Mouse (Mus musculus) natural killer cell, adult 2 months (primary cell): ENCODE measurements around the gene Aanat.

ENCODE experiments used
- DNase-seq, 2 experiments: peaks; one replicate each; pipeline ENCODE4 v3.0.0; 2022; ENCODE audit warnings: low spot score in 2 of 2

Aanat gene

DNA sequence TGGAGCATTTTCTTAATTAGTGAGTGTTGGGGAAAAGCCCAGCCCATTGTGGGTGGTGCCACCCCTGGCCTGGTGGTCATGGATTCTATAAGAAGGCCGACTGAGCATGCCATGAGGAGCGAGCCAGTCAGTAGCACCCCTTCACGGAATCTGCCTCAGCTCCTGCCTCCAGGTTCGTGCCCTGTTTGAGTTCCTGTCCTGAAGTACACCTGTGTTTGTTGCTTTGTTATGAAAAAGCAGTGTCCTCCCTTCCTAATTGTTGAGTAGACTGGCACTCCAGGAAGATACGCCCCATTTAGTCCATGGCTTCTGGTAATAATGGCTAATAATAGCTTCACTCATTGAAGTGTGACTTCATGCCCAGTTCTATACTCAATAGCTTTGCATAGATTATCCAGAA, at the start of gene Aanat:
Aanat (plus strand) TSS at position 123 of the 400 bp plus-strand sequence.
- no peak for DNase-seq

DNA sequence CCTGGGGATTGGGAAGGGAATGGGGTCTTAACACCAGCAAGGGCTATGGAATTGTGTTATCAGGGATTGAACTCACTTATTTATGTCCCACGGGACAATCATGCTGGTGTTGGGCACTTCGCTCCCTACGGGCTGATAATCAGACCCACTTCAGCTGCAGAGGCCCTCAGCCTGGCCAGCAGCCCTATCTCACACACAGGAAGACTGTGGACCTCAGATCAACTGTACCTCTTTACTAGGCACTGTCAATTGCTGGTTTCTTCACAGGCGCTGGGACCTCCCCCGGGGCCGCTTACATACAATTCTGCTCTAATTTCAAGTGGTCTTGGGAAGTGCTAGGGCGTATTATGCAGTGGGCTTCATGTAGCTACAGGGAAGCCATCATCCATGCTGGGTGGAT, 49.5 kb upstream of the Aanat start:
- DNase-seq, result no peak

DNA sequence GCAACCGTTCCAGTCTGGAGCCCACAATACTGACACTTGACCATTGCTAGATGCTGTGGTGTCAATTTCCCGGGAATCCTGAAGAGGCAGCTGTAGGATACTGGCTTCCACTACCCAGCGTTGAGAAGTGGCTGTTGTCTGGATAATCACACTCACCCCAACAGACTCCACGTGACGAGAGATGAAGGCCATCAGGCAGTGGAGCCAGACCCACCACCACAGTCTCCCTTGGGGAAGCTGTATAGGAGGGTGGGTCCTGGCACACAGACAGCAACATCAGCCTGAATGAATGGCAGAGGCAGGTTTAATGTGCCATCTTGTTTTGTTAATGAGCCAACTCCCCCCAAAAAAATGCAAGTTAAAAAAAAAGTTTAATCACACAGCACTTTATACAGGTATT, 48.8 kb upstream of the Aanat start:
- DNase-seq, result no peak

DNA sequence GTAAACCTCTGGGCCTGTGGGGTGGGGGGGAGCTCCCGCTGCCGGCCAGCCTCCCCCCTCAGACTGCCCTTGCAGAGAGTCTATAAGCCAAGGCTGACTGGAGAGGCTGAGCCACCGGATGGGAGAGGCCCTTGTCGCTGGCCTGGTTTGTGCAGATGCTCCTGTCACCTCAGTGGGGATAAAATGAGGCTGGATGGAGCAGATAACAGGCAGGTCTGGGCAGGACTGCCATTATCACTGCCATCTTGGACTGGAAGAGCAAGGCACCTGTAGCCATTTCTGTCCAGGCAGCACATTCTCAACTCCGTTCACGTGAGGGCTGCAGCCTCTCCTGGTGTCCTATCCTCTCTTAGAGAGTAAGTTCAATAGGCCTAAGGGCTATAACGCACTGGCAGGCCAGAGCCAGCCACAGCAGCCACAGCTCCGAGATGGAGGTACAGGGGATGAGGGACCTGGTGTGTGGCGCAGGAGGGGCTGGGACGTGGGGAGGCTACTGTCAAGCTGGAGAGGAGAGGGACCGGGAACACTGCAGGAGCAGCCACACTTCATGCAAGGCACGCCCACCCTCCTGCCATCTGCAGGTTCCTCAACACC, 48.0 kb upstream of the Aanat start:
- DNase-seq, result no peak

DNA sequence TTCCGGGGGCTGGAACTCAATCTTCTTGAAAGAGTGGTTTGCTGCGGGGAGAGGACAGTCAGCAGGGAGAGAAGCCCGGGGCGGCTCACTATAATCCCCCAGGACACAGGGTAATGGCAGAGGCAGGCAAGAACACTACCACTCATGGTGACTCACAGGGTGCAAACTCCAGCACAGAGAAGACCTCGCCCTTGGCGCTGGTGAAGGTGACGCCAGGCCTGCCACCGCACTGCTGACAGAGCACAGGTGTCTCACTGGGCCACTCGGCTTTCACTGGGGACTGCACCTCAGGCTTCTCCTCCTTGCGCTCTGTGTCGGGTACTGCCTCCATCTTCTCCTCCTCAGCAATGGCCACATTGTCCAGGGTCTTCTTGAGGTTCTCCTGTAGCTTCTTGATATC, 45.0 kb upstream of the Aanat start:
- no peak for DNase-seq

DNA sequence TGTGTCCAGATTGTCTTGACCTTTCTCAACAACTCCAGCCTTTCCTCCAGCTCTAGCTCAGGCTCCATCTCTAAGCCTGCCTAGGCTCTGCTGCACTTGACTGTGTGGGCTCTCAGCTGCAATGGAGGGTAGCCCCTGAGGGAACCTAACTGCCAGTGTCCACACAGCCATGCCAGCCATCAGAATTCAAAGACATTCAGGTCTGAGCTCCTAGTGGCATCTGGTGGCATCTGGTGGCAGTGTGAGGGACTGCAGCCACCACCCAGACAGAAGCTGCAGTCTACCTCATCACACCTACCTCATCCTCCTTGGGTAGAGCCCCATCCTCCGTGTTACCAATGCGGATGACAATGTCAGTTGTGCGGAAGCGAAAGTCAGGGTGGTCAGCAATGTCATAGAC, 43.1 kb upstream of the Aanat start:
- peak in 1 of 2 experiments; percentile 16 for DNase-seq

DNA sequence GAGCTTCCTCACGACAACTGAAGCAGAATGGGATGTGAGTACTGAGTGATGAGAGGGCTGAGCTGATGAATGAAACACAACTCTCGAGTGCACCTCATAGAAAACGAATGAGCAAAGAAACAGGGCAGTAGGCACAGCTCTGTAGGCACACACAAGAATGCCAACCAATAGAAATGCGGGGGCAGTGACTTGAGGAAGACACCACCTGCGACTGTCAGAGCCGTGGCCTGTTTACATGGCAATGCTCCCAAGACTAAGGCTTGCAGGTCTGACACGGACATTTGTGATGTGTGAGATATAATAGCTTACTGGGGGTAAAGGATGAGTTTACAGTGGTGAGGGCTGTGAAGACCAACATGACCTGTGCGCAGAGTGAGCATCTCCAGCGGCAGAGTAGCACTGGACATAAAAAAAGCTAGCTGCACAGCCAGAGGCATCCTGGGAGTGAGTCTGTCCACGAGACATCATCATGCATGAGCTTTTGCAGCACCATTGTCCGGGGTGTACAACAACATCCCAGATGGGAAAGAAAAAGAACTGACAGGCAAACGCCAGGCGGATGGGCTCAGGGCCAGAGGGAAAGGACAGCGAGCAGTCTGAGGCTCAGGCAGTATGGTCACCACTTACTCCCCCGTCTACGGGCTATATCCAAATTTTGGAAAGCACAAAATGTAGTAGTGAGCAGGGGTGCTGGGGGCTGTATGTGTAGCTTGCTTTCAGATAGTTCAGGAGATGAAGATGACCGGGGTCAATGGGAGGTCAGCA, 38.8 kb upstream of the Aanat start:
- no peak for DNase-seq

DNA sequence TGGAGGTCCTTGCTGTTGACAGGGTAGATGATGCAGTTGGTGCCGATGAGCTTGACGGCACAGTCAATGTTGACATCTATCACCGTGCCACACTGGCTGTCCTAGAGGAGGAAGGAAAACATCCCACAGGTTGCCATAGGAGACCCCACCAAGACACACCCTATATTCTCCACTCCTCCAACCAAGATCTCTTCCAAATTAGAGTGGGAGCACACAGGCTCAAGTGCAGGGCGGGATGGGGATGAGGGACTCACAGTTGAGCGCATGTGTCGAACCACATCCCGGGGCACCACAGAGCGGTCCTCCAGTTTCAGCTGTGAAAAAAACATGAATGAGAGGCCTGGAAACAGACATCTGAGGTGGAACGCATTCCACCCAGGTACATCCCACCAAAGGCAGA, 37.5 kb upstream of the Aanat start:
- DNase-seq, result no peak

DNA sequence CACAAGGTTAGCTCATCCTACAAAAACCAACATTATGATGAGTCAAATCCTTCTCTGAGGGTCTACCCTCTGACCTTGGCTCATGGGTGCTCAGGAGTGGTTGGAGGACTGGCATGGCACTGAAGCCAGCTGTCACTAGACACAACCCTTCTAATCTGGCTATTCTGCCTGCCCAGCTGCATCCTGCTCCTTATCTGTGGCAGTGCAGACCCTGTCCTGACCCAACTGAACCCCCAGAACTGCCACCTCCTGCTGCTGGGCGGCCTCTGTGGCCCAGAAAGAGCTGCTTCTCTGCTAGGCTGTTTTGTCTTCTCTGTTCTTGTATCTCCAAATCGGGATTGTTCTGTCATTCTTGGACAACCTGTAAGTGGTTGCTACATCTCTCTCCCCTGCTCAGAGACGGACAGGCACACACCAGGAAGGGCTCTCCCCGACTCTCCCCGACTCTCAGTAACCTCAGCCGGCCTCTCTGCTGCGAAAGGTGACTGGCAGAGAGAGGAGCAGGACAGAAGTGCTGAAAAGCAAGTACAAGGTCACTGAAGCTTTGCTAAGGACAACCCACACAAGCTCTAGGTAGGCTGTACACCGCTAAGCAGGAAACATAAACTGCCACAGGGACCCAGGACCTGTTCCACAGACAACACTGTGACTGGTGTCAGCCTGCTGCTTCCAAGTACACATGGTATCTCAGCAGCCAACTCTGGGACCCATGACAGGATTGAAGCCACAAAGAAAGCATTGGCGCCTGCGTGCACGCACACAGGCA, 36.8 kb upstream of the Aanat start:
- no peak for DNase-seq

DNA sequence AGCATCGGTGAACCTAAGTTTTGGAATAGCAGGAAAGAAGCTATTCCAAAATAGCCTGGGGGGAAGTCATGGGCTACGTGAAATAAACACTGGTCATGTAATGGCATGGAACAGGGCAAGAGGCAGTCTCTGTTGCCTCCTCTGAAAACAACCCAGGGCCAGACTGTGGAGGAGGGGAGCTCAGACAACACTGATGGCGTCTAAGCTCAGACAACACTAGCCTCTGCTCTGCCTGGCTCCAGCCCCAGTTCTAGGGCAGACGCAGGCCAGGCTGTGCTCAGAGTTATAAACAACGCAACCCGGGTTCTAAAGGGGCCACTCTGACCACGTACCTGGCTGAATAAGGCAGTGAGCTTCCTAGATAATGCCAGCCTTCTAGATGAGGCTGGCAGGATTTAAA, 35.5 kb upstream of the Aanat start:
- DNase-seq, result no peak

DNA sequence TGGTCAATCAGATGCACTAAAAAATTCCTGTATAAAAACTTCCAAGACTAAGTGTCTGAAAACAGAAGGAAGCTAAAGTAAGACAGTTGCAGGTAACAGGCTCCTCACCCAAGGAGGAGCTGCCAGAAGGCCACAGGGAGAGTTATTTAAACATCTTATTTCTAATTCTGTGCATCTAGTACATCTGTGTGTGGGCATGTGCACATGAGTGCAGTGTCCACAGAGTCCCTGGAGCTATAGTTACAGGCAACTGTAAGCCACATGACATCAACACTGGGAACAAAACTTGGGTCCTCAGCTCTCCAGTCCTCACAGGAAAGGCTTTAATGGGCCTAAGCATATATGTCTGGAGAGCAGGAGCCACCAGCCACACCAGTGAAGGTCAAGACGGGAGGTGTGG, 34.0 kb upstream of the Aanat start:
- no peak for DNase-seq

DNA sequence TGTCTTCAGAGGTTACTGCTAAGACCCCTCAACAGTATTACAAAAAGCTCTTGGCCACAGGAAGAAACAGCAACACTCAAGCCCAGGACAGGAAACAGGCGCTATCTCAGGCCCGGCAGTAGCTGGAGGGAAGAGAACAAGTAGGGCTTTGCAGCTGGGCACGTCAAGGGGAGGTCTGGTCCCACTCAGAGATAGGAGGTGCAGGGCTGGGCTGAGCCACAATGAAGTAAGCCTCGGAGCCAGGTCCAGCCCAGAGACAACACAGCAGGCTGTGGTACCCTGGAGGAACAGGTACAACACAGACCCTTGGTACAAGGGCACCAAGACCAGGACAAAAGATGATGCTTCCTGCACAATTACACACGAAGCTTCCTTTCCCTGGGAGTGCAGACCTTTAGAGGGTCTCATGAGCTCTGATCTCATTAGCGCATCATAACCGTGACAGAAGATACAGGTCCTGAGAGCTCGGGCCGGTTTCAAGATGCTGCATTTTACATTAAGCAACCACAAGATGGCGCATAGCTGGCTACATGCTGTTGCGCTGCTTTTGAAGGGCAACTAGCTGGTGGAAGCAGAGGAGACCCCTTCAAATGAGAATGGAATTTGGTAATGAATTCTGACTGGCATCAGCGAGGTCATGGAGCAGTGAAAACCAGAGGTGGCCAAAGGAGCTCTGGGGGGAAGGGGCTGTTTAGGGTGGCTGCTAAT, 31.9 kb upstream of the Aanat start:
- peak in 1 of 2 experiments; percentile 38 for DNase-seq

DNA sequence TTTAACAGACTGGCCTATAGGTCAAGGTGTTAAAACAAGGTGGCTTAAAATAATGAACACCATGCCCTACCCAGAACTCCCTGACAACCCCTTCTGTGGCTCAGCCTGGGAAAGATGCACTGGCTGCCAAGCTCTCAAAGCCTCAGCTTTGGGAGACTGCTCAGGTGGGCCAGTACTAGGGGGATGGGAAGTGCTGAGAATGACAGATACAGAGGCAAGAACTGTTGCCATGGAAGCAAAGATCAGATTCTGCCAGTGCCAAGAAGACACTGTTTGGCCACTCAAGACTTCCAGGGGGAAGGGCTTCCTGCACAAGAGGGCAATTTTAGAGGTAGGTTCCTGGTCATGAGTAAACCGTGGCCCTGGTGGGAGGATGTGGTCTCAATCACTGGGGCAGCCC, 30.7 kb upstream of the Aanat start:
- no peak for DNase-seq

DNA sequence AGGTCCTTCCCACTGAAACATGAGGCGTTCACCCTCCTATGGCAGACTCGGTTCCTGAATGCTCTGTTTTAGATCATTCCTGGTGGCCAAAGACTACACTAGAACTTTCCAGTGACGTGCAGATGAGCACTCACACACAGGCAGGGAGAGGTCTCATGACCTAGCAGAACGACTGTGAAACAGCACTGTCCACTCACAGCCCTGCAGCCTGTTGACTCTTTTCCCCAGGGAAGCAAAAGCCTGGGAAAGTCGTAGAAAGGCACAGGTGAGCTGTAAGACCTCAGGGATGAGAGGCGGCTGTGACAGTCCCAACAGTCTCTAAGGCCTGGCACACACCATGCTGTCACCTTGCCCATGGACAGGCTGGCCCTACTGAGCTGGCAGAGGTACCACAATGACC, 29.9 kb upstream of the Aanat start:
- no peak for DNase-seq

DNA sequence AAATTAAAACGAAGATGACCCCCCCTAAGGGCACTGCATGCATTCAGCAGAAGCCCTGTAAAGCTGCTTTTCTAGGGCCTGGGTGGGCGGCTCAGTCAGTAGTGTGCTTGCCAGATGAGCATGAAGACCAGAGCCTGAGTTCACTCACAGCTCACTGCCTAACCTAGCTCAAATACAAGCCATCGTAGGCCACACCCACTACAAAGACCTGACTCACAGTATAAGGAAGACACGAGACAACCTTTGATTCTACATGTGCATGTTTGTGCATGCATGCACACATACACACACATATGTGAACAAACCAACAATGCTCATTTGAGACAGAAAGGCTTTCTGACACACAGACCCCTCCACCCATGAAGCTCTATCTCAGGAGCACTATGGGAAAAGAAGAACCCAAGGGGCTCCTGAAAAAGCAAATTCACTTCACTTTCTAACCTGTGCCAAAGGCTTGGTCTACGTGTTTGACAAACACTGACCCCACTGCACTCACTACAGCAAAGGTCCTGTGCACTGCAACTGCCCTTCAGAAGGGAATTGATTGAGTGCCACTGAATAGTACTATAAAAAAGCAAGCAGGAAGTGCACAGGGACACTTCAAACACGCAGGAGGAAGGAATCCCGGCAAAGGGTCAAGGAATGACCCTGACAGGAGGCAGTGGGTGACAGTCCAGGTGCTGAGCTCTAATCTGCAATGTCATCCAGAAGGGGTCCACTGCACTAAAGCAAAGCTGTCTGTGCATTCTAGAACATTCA, 20.8 kb upstream of the Aanat start:
- no peak for DNase-seq

DNA sequence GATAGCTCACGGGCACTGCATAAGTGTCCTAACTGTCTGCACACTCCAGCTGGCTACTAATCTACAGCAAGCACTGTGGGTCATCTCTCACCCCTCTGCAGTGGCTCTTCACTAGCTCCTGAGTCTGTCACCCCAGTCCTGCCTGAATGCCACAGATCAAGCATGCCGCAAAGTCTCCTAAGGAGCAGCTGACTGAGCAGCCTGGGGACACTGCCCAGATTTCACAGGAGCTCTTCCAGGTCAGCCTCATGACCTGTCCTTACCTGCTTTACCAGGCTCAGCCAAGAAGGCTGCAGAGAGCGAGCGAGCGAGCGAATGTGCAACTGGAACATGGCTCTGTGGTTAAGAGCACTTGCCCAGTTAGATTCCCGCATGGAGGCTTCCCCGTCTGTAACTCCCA, 18.7 kb upstream of the Aanat start:
- DNase-seq, result no peak

DNA sequence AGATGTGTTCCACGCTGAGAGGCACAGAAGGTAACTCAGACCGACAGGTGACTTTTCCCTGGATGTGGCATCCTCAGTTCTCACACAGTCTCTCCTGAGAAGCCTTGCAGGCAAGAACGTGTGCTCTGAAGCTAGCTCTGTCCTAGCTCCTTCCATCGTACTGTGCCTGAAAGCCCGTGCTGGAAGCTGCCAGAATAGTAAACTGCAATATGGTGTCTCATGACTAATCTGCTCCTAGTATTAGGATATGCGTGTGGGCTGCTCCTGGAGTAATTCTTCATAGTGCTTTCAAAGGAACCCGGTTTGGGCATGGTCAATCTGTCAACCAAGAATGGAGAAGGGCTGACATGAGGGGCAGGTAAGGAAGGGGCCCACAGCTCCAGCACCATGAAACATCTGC, 15.4 kb upstream of the Aanat start:
- DNase-seq, result no peak

DNA sequence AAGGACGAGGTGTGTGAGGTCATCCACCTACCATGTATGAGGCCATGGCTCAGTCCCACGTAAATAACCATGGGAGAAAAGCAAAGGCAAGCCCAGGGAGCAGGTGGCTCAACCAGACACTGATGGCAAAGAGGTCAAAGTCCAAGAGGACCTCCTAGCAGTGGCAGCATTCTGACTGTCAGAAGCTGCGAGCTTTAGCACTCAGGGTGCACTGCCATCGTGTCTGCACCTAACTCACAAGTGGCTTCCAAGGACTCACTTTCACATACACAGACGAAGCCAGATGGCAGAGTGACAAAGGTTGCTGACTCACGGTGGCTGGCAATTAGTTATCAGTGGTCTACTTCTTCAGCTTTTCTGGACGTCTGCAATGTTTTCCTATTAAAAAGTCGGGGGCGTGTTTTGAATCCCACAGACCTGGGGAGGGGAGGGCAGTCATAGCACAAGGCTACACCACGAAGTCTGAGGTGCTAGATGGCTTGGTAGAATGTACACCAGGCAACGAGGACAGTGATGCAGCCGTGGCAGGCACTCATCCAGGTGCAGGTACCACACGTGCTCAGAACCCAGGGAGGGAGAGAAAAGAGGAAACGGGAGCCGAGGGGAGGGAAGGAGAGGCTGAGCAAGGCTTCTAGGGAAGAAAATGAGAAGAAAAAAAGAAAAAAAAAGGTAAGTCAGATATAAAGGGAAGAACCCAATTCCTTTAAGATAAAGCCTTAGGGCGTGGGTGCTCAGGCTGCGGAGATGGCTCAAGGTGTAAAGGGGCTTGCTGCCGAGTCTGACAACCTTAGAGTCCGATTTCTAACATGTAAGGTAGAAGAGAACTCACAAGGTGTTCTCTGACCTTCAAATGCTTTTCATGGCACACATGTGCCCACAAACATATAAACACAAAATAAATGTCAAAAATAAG, 14.2 kb upstream of the Aanat start:
- DNase-seq, result no peak

DNA sequence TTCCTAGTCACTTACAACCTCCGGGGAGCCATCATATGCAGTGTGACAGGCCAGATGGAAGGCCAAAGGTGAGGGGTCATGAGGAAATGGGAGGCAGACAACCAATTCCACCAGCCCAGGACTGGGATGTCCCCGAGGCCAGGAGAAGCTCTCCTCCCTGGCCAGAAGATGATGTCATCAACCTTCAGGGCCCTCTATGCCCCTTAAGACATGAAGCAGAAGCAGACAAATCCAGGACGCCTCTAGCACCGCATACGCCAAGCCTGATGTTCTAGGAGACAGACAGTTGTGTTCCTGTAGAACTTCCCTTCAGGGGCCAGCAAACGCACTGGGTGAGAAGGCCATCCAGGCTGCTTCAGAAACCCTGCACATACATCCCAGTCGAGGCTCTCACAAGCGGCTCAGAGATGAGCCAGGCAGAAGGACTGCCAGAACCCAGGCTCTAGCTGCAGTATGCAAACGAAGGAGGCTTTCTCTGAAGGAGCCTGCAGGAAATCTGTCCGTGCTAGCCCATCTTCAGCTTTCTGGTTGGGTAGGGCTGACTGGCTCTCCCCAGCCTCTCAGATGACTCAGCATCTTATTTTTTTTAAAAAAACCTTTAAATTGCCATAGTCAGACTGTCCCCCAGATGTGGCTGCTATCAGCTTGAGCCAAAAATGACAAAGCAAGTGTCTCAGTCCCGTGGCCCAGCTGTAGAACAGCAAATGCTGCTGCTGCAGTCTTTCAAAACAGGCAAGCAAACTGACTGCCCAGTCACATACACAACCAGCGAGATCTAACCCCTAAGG, 13.3 kb upstream of the Aanat start:
- no peak for DNase-seq

DNA sequence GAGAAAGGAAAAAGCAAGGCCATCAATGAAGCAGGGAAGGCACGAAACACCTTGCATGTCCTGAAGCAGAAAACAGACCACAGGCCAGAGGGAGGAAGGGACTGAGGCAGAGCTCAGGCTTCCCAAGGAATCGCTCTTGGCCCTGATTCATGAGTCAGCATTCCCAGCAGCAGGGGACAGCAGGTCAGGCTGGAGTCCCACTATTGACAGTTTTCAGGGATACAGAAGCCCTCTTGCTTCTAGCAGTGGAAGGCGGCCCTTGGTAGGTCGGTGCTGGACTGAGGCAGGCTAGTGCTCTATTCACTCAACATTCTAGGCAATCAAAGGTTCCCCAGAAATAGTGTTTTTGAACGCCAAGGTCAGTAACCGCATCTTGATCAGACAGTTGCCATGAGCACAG, 11.7 kb upstream of the Aanat start:
- DNase-seq, result no peak
